Mouse (Mus musculus): ENCODE data around the gene 1700025G04Rik. TPM values are rescaled to one million over a fixed set of nuclear protein-coding genes. Genes with fewer than 3 reads are reported as not detected.

The 1700025G04Rik gene
- total RNA-seq, 2 experiments from 2014 or later = 21.8 to 26.0 TPM

DNA sequence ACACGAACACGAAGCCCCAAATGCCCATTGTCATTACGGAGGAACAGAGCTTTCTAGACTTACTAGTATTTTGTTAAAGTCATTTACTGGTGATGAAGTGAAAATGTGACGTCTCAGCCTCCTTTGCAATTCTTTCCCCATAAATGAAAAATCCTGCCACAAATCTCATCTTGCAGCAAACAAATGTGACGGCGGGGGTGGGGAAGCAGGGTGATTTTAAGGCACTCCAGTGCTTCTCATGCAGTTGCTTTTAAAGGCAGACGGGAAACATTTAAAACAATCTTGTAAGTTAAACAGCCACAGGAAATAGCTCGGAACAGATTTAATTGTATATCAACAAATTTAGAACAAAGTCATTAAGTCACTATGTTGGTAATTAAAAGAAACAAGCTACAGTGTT lies 163.1 kb downstream of the 1700025G04Rik start:
- no peak for ATAC-seq (replicated peaks; ENCODE audit: poor library complexity, severe bottlenecking)

DNA sequence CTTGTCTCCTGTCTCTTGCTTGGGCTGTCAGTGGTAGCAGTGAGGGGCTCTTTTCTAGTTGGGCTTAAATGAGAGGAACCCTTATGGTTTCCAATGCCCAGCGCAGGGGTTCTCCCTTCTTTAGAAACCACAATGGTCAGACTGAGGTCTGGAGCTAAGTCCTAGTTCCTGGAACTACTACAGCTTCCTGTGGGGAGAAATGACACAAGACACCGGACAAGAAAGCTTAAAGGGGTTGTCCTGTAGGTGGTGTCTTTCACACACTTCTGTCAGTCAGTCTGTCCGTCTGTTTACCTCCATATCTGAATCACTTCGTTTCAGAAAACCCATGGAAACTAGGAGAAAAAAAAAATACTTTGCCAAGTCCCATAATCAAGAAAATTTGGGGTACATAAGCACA lies 163.8 kb downstream of the 1700025G04Rik start:
- ATAC-seq (replicated peaks; ENCODE audit: poor library complexity, severe bottlenecking) = peak; percentile 95

DNA sequence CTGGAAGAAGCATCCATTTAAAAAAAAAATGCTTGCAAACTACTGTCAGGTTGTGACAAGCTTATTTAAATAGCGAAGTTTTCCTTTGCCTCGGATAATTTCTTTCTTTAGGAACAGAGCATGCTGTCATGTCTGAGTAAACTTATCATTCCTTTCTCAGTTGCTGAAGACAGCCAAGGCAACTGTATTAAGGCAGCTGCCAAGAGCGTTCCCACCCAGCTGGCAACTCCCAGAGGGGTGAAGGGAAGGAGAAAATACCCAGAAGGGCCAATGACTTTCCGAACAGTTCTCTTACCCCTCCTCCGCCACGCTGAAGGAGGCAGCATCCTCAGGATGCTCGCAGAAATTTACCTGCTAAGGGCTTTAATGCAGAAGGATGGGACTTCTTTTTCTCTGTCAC lies 164.2 kb downstream of the 1700025G04Rik start:
- no peak for ATAC-seq (replicated peaks; ENCODE audit: poor library complexity, severe bottlenecking)

DNA sequence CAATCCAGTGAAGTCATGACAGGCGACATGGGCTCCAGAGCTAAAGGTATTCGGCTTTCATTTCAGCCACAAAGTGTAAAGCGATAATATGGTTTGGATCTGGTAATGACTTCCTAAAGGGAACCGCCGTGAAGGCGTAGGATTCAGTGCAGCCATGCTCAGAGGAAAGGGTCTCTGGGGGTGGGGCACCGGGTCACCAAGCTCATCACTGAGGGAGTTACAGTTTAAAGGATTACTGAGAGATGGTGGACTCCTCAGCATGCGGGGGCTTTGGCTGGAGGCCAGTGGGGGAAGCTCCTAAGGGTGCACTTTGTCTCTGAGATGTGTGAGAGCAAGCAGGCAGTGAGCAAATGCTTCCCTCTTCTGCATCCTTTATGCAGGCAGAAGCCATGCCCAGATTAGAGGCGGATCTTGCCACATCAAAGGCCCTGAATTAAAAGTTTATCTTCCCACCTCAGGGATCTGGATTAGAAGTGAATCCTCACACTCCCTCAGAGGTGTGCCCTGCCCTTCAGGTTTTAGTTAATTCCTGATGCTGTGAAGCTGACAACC lies 171.0 kb downstream of the 1700025G04Rik start:
- ATAC-seq (replicated peaks; ENCODE audit: poor library complexity, severe bottlenecking) = no peak

DNA sequence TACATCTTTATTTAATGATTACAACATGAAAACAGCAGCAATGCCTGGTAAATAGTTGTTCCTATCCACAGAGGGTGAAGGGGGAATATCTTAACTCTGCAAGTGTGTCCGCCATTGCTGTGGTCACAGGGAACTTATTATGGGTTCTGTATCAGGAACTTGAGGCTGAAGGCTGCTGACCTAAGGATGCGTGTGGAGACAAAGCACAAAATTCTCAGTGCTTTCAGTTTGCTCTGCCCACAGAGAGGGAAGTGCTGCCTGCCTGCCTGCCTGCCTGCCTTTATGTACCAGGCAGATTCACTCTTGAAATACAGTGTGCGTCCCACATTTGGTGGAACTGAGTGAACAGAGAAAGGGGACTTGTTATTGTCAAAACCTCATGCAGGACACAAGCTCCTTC lies 172.2 kb downstream of the 1700025G04Rik start:
- peak; percentile 79 for ATAC-seq (replicated peaks; ENCODE audit: poor library complexity, severe bottlenecking)

DNA sequence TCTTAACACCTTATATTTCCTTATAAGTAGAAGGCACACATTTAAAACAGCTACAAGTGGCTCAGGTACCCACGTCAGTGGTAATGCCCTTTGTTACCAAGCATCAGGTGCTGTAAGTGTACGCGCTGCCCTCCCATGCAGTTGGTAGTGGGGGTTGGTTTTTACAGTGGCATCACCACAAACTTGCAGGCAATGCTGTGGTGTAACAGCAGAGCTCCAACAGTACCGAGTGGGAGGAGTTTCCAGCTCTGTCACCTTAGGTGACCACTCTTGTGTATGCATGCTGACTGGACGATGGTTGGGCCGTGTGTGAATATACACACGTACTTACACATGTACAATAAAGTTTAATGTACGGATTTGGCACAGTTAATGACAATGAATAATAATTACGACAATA lies 175.4 kb downstream of the 1700025G04Rik start:
- peak; percentile 71 for ATAC-seq (replicated peaks; ENCODE audit: poor library complexity, severe bottlenecking)

DNA sequence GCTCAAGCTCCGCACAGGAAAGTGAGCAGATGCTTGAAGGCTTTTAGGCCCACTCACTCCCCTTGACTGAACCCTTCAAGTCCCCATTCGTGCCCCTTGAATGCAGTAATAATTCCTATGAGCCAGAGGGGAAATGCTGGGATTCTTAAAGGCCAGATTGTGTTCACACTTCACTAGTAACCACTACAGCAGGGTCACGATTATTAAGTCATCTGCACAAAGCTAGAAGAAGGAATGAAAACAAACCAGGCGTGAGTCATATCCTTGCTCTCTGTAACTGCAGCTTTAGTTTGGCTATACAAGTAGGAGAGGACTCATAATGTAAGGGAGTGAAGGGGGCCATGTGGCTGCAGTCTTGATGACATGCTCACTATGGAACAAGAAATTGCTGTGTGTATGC lies 182.9 kb downstream of the 1700025G04Rik start:
- no peak for ATAC-seq (replicated peaks; ENCODE audit: poor library complexity, severe bottlenecking)

DNA sequence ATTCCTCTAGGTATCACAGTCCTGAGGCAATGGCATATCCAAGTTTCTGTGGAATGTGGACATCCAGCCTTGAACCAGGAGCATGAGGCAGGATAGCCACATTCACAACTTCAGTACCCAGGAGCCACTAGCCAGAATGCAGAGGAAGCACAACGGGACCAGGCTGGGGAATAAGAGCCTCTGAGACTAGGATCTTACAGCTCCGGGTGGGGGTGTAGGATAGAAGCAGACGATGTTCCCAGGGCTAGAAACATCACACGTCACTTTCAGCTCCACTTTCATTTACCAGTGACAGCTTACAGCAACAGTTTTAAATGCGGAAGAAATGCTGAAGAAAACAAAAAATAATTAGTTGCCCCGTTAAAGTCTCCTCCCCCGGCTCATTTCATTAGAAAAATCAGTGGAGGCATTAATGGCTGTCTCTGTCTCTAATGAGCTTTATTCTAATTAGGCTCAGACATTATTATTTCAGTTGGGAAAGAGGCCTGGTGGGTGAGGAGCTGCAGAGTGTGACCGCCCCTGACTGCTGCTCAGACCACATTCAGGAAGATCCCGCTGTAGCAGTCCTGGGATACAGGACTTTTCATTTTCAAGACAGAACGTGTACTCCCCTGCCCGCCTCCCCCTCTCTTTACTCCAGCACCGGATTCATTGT lies 189.1 kb downstream of the 1700025G04Rik start:
- ATAC-seq (replicated peaks; ENCODE audit: poor library complexity, severe bottlenecking) = no peak

DNA sequence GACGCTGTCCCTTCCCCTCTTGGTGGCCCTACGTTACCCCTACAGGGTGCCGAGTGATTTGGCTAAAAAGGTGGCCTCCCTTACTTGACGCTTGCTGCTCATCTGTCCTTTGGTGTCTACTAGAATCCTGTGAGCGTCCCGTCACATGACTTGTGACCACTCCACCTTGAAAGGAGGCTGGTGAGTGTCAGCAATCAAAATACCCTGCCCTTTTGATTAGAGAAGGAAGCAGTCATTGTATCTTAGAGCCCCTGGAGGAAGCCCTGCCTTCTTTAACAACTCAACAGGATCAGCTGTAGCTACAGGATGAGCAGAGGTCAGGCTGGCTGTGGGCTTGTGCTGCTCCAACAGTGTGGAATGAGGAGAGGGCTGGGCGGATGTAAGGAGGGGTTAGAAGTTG lies 190.0 kb downstream of the 1700025G04Rik start:
- no peak for ATAC-seq (replicated peaks; ENCODE audit: poor library complexity, severe bottlenecking)

DNA sequence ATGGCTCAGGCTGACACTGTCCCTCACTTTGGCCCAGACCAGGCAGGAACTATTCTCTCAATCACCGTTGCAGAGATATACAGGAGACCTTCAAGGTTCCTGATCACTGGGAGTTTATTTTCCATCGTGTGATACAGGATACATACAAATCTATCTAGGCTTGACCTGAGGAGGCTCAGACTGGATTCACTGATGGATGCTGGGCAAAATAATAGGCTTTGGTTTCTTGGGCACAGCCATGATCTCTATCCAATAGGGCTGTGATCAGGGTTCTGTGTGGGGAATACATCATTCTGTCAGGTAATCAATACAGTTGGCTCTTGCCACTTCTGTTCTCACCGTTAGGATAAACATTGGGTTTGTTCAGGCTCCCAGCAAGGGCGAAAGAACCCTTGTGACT lies 194.5 kb downstream of the 1700025G04Rik start:
- ATAC-seq (replicated peaks; ENCODE audit: poor library complexity, severe bottlenecking) = no peak

DNA sequence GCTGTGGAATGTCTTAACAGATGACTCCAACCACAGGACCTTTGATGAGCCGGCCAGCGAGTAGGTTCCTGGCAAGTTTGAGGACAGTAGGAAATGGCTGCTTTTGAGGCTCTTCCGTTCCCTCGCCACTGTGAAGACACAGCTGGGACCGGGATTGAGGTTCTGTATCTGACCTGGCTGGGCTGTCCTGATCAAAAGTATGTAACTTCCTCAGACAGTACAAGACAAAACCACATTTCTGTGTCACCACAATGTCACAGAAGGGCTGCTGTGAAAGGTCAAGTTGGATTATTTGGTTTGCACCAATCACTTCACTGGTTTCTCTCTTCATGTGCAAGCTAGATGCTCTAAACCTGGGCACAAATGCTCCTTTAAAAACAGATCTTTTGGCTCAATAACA lies 195.9 kb downstream of the 1700025G04Rik start:
- ATAC-seq (replicated peaks; ENCODE audit: poor library complexity, severe bottlenecking) = peak; percentile 92

DNA sequence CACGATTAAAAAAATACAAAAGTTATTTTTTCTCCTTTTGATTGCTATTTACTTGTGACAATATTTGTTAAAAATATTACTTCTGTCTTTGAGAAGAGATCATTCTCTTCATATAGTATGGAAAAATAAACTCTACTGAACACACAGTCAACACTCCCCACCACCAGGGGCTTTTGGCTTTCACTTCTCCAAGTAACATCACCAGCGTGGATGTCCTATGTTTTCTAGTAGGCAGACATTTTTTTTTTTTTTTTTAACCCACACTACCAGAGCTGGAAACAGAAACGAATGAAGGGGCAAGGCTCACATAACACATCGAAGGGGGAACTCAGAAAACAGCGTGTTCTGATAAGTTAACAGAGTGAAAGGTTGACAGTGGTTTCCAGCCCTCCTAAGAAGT lies 197.9 kb downstream of the 1700025G04Rik start:
- ATAC-seq (replicated peaks; ENCODE audit: poor library complexity, severe bottlenecking) = 0 out of 2 replicates have a peak, but pooled peaks have one; percentile 35

DNA sequence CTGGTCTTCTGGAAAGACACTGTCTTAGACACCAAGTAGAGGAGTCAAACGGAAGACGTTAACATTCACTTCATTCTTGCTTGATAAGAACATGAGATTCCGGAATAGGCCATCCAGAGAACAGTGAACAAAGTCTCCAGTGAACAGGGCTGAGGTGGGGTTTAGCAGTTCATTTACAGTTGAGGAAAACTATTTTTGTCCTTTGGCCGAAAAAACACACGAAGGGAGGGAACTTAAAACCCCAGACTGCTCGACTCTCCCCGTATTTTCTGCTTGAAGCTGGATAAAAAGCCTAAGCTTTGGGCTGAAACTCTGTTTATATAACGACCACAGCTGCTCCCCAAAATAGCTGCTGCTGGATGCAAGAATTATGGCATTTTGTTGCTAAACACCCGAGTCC lies 198.7 kb downstream of the 1700025G04Rik start:
- ATAC-seq (replicated peaks; ENCODE audit: poor library complexity, severe bottlenecking) = no peak

DNA sequence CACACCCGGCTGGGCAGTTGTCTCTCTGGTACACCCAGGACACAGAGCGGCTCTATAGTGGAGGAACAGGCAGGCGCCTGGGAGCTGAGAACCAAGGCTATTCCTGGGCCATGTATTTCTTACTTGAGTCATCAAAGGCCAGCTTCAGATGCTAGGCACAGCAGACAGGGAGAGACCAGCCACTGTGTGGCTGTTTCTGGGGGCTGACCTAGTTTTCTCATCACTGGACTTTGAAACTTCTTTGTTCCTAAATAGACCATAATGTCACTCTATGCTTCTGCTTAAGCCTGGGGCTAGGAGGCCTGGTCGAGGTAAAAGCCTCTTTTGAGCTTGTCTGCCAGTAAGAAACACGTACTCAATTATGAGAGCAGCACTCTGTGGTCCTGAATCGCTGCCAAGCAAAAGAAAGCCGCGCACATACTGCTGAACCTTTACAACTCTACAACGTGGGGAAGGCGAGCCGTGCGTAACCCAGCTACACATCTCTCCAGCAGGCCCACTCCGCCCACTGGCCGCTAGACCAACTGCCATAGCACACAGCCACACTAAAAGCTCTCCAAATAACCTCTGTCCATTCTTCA lies 199.8 kb downstream of the 1700025G04Rik start:
- no peak for ATAC-seq (replicated peaks; ENCODE audit: poor library complexity, severe bottlenecking)

DNA sequence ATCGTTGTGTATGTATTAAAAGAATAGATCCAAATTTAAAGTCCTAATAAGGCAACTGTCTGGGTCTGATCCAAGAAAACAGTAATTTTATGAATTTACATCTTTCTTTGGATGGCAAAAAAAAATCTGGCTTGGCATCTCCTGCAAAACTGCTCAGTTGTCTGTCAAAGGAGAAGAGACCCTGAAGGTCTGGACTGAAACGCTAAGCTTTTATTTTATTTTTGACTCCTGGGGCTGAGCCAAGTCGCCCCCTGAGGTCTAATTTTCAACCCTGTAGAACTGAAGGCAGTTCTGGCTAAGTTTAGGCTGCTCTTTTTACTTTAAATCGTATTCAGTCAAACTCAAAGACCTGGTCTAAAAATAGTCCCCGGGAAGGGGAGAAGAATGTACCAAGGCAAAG lies 202.3 kb downstream of the 1700025G04Rik start:
- ATAC-seq (replicated peaks; ENCODE audit: poor library complexity, severe bottlenecking) = no peak

DNA sequence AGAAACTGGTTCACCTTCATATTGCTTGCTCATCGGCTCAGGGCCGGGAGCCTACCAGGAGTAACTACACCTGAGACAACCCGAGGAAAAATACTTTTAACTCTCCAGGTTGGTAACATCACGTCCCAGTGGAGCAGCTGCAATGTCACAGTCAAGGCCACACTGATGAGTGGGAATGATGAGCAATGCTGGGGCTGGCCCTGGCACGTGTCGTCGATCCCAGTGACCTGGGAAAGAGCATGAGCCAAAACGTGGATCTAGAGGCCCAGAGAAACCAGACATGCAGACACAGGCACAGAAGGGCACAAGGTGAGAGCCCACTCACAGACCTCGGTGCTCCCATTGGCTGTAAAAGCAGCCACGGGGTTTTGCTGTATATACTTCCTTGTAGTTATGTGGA lies 202.8 kb downstream of the 1700025G04Rik start:
- no peak for ATAC-seq (replicated peaks; ENCODE audit: poor library complexity, severe bottlenecking)

DNA sequence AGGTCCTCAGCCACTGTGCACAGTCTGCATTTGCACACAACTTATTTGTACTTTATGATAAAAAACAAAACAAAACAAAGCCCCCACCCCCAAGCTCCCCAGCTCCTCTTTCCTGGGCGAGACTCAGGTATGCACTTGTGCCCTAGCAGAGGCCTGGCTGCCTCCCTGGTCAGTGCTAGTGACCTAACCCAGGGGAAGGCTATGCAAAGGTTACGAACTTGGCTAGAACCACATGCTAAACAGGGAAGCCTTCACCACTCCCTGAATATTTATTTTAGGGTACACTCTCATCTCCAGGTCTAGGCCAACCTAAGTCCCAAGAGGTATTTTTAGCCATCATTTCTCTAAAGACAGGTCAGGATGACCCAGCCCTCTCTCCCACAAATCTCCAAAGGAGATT lies 203.8 kb downstream of the 1700025G04Rik start:
- no peak for ATAC-seq (replicated peaks; ENCODE audit: poor library complexity, severe bottlenecking)

DNA sequence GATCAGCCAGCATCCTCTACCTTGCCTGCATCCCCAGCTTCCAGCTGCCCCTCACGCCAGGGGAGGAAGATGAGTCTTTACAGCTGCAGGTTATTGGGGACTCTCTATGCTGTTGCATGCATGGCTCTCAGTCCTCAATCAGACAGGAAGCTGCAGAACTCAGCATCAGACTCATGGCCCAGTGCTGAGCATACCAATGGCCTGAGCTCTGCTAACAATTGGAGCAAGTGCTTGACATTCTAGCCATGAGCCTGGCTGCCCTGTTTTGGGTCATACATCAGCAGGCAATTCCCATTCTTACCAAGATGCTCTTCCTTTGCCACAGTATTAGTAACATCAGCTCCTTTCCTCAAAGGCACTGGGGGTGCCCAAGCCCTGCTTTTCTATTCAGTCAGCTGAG lies 208.7 kb downstream of the 1700025G04Rik start:
- no peak for ATAC-seq (replicated peaks; ENCODE audit: poor library complexity, severe bottlenecking)

DNA sequence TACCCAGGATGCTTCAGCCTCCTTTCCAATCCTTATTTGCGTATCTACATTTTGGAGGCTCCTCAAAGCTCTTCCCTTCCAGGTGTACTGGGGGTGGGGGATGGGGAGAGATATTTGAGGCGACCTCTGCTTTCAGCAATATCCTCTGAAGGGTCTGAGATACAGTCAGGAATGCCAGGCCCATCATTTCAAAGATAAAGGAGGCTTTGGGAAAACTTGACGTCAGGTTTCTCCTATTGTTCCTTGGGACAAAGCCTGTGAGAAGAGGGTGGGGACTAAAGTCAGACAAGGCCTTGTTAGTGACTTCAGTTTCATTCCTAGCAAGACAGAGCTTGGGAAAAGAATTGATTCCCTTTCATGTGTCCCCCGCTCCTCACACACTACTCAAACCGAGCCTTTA lies 209.2 kb downstream of the 1700025G04Rik start:
- no peak for ATAC-seq (replicated peaks; ENCODE audit: poor library complexity, severe bottlenecking)

DNA sequence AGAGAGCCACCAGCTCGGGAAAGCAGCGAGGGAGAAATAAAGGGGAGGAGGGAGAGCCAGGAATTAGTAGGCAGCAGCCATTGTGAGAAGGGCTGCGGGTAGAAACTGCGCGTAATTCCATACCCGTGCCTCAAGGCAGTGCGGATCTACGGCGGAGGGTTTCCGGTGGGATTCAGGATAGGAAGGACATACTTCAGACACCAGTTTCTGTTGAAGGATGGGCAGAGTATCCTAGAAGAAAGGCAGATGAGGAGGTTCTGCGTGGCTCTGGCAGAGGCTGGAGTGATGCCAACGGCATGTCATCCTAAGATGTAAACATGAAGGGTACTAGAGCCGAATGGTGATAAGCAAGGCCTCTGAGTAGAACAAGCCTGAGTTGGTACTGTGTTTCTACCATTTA lies 210.0 kb downstream of the 1700025G04Rik start:
- no peak for ATAC-seq (replicated peaks; ENCODE audit: poor library complexity, severe bottlenecking)

DNA sequence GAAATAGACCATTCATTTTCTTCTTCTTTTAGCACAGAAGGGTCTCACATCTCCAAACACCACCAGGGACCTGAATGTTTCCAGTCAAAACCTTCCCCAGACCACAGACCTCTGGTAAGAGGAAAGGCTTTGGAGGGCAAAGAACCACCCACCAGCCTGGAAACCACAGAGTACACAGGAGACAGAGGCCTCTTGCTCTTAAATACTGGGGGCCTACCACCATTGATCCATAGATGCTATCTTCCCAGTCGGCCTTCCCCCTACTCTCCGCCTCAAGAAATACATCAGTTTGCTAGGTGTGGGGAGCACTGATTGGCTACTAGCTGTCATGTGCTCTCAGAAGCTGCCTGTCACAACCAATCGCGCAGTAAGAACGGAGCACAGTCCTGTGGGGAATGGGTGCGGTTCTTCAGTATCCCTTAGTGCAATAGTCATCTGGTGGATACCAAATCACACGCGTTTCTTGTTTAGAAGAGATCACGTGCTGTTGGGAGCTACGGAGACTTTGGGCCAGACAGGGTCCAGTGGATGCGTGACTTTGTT lies 210.5 kb downstream of the 1700025G04Rik start:
- no peak for ATAC-seq (replicated peaks; ENCODE audit: poor library complexity, severe bottlenecking)

DNA sequence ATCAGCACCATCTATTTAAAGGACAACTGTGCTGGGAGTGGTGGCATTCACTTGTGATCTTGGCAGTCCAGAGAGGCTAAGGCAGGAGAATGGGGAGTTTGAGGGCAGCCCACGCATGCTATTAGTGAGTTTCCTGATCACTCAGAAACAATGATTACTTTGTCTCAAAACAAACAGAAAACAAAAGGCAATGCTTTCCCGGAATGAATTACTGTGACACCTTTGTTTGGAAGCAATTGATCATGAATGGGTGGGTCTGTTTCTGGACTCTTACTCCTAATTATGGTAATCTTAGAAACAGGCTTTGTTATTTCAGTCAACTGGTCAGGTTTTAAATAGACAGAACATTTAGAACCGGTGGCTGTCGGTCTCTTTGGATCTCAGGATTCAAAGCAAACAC lies 211.5 kb downstream of the 1700025G04Rik start:
- no peak for ATAC-seq (replicated peaks; ENCODE audit: poor library complexity, severe bottlenecking)

Measured in granulocyte monocyte progenitor cell, adult 5-6 weeks (primary cell).